Mouse (Mus musculus) cerebellum, adult 18-20 months (tissue): ENCODE results near the gene Vmn1r59.
"Not testable (repeated sequence)": the region's sequence is repeated elsewhere in the genome, so short reads cannot be mapped to it uniquely, and the experiment has no call there.

Experiments used
- DNase-seq, 2 experiments: peaks; one replicate each; pipeline ENCODE4 v3.0.0; 2021

Vmn1r59 gene

GRCm38 (mm10) chr7:5456674-5457073 lies at the start of gene Vmn1r59:
Gene Vmn1r59 (minus strand): TSS chr7:5456774.
- no peak for DNase-seq

DNA sequence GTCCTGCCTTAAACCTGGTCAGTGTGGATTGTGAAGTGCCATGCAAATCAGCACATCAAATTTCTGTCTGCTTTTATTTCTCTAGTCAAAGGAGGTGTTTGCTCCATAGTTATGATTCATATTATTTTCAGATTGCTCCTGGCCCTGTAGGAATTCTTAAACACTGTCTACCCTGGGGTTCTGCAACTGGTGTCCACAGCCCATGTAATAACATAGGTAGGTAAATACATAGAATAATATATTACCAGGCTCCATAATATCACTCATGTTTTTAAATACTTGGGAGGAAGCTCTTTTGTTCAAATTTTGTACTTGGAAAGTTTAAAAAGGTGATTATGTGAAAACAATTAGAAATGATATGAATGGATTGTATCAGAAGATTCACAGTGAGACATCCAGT lies 37.3 kb upstream of the Vmn1r59 start, which contains the start of gene Vmn2r28:
Gene Vmn2r28 (minus strand): TSS at position 101 of the 400 bp plus-strand sequence.
- not testable (repeated sequence) for DNase-seq

- not testable (repeated sequence) for DNase-seq
These were observed 2.6 kb downstream of the Vmn1r59 start for GRCm38 (mm10) chr7:5454011-5454410.

GRCm38 (mm10) chr7:5448627-5449026 lies 7.9 kb downstream of the Vmn1r59 start:
- DNase-seq = no peak

GRCm38 (mm10) chr7:5413296-5413695 lies 43.3 kb downstream of the Vmn1r59 start, which contains the start of gene Vmn1r58:
Gene Vmn1r58 (minus strand): TSS chr7:5413396.
- DNase-seq = not testable (repeated sequence)

GRCm38 (mm10) chr7:5406201-5406600 lies 50.4 kb downstream of the Vmn1r59 start:
- no peak for DNase-seq
